Mouse (Mus musculus): ENCODE results near the gene Vhl. TPM values are rescaled to one million over a fixed set of nuclear protein-coding genes. Genes with fewer than 3 reads are reported as not detected.

The Vhl gene
- polyA plus RNA-seq (2017; shearing (Covaris generic)), result 27.7 TPM

GRCm38 (mm10) chr6:113623941-113624751 is at the start of gene Vhl:
Gene Vhl (plus strand): TSS chr6:113623959.

GRCm38 (mm10) chr6:113600543-113601139 is 23.1 kb upstream of the Vhl start, which contains the start of gene Fancd2os:
Gene Fancd2os (minus strand): TSS chr6:113600715.

GRCm38 (mm10) chr6:113604432-113605223 is 19.1 kb upstream of the Vhl start, which contains the start of gene Brk1:
Gene Brk1 (plus strand): TSS chr6:113604772.

GRCm38 (mm10) chr6:113638302-113639040 is 14.7 kb downstream of the Vhl start, which contains the start of gene Irak2:
Gene Irak2 (plus strand): TSS chr6:113638467.

Other genes starting within 250 kb of the Vhl start
- 29.0 TPM for gene Tada3, start 246.1 kb upstream of the Vhl start, polyA plus RNA-seq (2017; shearing (Covaris generic))
- 339 TPM for gene Arpc4, start 245.8 kb upstream of the Vhl start, polyA plus RNA-seq (2017; shearing (Covaris generic))
- 16.4 TPM for gene Ttll3, start 234.7 kb upstream of the Vhl start, polyA plus RNA-seq (2017; shearing (Covaris generic))
- gene Rpusd3, start 204.6 kb upstream of the Vhl start, polyA plus RNA-seq (2017; shearing (Covaris generic)), result 12.5 TPM
- not detected for gene Cidec, start 188.2 kb upstream of the Vhl start, polyA plus RNA-seq (2017; shearing (Covaris generic))
- 21.2 TPM for gene Jagn1, start 181.4 kb upstream of the Vhl start, polyA plus RNA-seq (2017; shearing (Covaris generic))
- gene Il17re, start 165.5 kb upstream of the Vhl start, polyA plus RNA-seq (2017; shearing (Covaris generic)), result 0.21 TPM
- 0.32 TPM for gene Il17rc, start 152.5 kb upstream of the Vhl start, polyA plus RNA-seq (2017; shearing (Covaris generic))
- gene Creld1, start 140.7 kb upstream of the Vhl start, polyA plus RNA-seq (2017; shearing (Covaris generic)), result 9.0 TPM
- gene Prrt3, start 122.0 kb upstream of the Vhl start, polyA plus RNA-seq (2017; shearing (Covaris generic)), result 0.24 TPM
- 103 TPM for gene Emc3, start 92.3 kb upstream of the Vhl start, polyA plus RNA-seq (2017; shearing (Covaris generic))
- 1.2 TPM for gene Fancd2, start 92.3 kb upstream of the Vhl start, polyA plus RNA-seq (2017; shearing (Covaris generic))
- gene Fancd2os, start 23.2 kb upstream of the Vhl start, polyA plus RNA-seq (2017; shearing (Covaris generic)), result not detected
- 147 TPM for gene Brk1, start 19.2 kb upstream of the Vhl start, polyA plus RNA-seq (2017; shearing (Covaris generic))
- 34.9 TPM for gene Irak2, start 14.5 kb downstream of the Vhl start, polyA plus RNA-seq (2017; shearing (Covaris generic))
- gene Tatdn2, start 73.1 kb downstream of the Vhl start, polyA plus RNA-seq (2017; shearing (Covaris generic)), result 23.6 TPM
- 1.2 TPM for gene Ghrl, start 95.9 kb downstream of the Vhl start, polyA plus RNA-seq (2017; shearing (Covaris generic))
- 130 TPM for gene Sec13, start 116.8 kb downstream of the Vhl start, polyA plus RNA-seq (2017; shearing (Covaris generic))

Measured in naive thymus-derived CD4-positive, alpha-beta T cell, adult 5 months (primary cell).